Comparison of ENCODE assay signal across 8 mouse cellular contexts in genomic region chr9:108703373-108704110, GRCm38 (mm10). TPM values are rescaled to one million over a fixed set of nuclear protein-coding genes. Genes with fewer than 3 reads are reported as not detected.
DNase-seq lines count a peak whose midpoint lies in the region; ATAC-seq and TF ChIP-seq lines count a peak whose summit lies in the region.

No protein-coding gene starts in this region.

- peak overlapping the region; percentile 89 for H3K27ac ChIP-seq in gastrocnemius, adult 2 months
- H3K27ac ChIP-seq in hindbrain, embryonic 11.5 days (ENCODE audit: low read depth, low read length) = no peak overlapping the region

- no peak for TF ChIP-seq CTCF in gastrocnemius, adult 2 months (IDR thresholded peaks at IDR 0.05)

- H3K9ac ChIP-seq in hindbrain, embryonic 11.5 days (ENCODE audit: low read depth, low read length) = peak overlapping the region; percentile 1; the same call in 1 of the 2 replicates

- H3K27me3 ChIP-seq in hindbrain, embryonic 11.5 days (ENCODE audit: control insufficient read depth, insufficient read depth, low read length) = no peaks in the 10 kb centered on the region

- peak; percentile 74 for DNase-seq in gastrocnemius, adult 2 months
- DNase-seq in gastrocnemius, postnatal 10 days = no peak
- DNase-seq in 3T3-L1 (ENCODE audit: low read depth, low spot score) = peak; percentile 55
- DNase-seq in embryo, embryonic 10 days (ENCODE audit: low spot score) = peak; percentile 23
- DNase-seq in hindbrain, embryonic 11.5 days (ENCODE audit: low spot score) = no peak
- DNase-seq in c-Kit-positive CD71-positive TER-119-positive erythroid progenitor cells, embryonic 14.5 days (ENCODE audit: low spot score) = no peak
- no peak for DNase-seq in frontal cortex, postnatal 25 days (ENCODE audit: low spot score in 2 of 2)
- DNase-seq in urinary bladder, adult 2 months (ENCODE audit: low spot score) = no peak

- peak overlapping the region; percentile 50 for H3K4me3 ChIP-seq in gastrocnemius, adult 2 months
- H3K4me3 ChIP-seq in hindbrain, embryonic 11.5 days (ENCODE audit: low read depth, low read length) = no peak overlapping the region

- 38% methylated on average over 12 of the region's 12 CpGs for WGBS in hindbrain, embryonic 11.5 days

- H3K36me3 ChIP-seq in hindbrain, embryonic 11.5 days (ENCODE audit: control insufficient read depth, insufficient read depth, low read length) = no peaks in the 10 kb centered on the region

- H3K4me1 ChIP-seq in hindbrain, embryonic 11.5 days (replicated peaks; ENCODE audit: control insufficient read depth, insufficient read depth, low read length) = no peaks in the 10 kb centered on the region

- H3K4me2 ChIP-seq in hindbrain, embryonic 11.5 days (replicated peaks; ENCODE audit: low read depth, low read length) = no peak overlapping the region

- no peaks in the 10 kb centered on the region for H3K9me3 ChIP-seq in hindbrain, embryonic 11.5 days (ENCODE audit: control insufficient read depth, low read length)

- intact Hi-C loops in gastrocnemius, adult 2 months (cut with DNase I) = no loop called here

- no peak for ATAC-seq in hindbrain, embryonic 11.5 days (ENCODE audit: low FRiP score)

RNA-seq across cellular contexts. Expression of gene Prkar2a, which starts 14.4 kb away (rescaled TPM):
- total RNA-seq in gastrocnemius, adult 2 months (2021) = 100 to 1,000 TPM; 164 to 181 TPM
- 100 to 1,000 TPM; 113 TPM for total RNA-seq in gastrocnemius, postnatal 10 days (2021)
- 45.0 and 52.0 TPM in 2 replicates for polyA plus RNA-seq in hindbrain, embryonic 11.5 days (2014; fragmentation: Nextera tagmentation; extraction: Ambion mirVana)
- polyA plus RNA-seq in urinary bladder, adult 2 months (2012; rRNA removed) = 24.5 and 31.8 TPM in 2 replicates

RNA-seq across cellular contexts. Expression of gene Slc25a20, which starts 41.7 kb away (rescaled TPM):
- total RNA-seq in gastrocnemius, adult 2 months (2021) = 10 to 100 TPM; 55.2 to 96.6 TPM
- total RNA-seq in gastrocnemius, postnatal 10 days (2021) = 10 to 100 TPM; 63.7 to 69.4 TPM
- 22.8 and 27.5 TPM in 2 replicates for polyA plus RNA-seq in hindbrain, embryonic 11.5 days (2014; fragmentation: Nextera tagmentation; extraction: Ambion mirVana)
- polyA plus RNA-seq in urinary bladder, adult 2 months (2012; rRNA removed) = 28.1 and 29.4 TPM in 2 replicates

RNA-seq across cellular contexts. Expression of gene Arih2, which starts 54.4 kb away (rescaled TPM):
- 10 to 100 TPM; 61.9 to 83.9 TPM for total RNA-seq in gastrocnemius, adult 2 months (2021)
- 10 to 100 TPM; 62.5 to 67.0 TPM for total RNA-seq in gastrocnemius, postnatal 10 days (2021)
- 41.6 and 49.1 TPM in 2 replicates for polyA plus RNA-seq in hindbrain, embryonic 11.5 days (2014; fragmentation: Nextera tagmentation; extraction: Ambion mirVana)
- polyA plus RNA-seq in urinary bladder, adult 2 months (2012; rRNA removed) = 41.1 and 46.2 TPM in 2 replicates

Comparison
In these comparisons a context has a peak if more than half of its experiments do, and no peak if none do; other contexts are left out.
1. DNase-seq: peak in gastrocnemius, adult 2 months (single experiment), 3T3-L1 (single experiment) and embryo, embryonic 10 days (single experiment); none in gastrocnemius, postnatal 10 days (single experiment), hindbrain, embryonic 11.5 days (single experiment), c-Kit-positive CD71-positive TER-119-positive erythroid progenitor cells, embryonic 14.5 days (single experiment), frontal cortex, postnatal 25 days (0 of 2) and urinary bladder, adult 2 months (single experiment).